Mouse (Mus musculus): ENCODE measurements around the gene Gm49388. TPM values are rescaled to one million over a fixed set of nuclear protein-coding genes. Genes with fewer than 3 reads are reported as not detected.

Gm49388 gene
- not detected in 2 replicates for polyA plus RNA-seq (2015; fragmentation: Nextera tagmentation; extraction: Ambion mirVana)

DNA sequence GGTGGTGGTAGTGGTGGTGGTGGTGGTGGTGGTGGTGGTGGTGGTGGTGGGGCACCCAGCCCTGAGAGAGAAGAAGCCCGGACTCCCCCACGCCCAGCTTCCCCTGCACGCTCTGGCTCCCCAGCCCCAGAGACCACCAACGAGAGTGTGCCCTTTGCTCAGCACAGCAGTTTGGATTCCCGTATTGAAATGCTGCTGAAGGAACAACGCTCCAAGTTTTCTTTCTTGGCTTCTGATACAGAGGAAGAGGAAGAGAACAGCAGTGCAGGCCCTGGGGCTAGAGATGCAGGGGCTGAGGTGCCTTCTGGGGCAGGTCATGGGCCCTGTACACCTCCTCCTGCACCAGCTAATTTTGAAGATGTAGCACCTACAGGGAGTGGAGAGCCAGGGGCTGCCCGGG, at the start of gene Gm49388:
Gene Gm49388 (plus strand): TSS at position 301 of the 400 bp plus-strand sequence.
- TF ChIP-seq EP300 (optimal IDR thresholded peaks at IDR 0.05) (no peak), CTCF (IDR thresholded peaks at IDR 0.05; ENCODE audit: low read depth) (no peak)
- no peak for DNase-seq (ENCODE audit: low spot score)
- Histone ChIP-seq H3K27ac (replicated peaks) (no peak within 1 kb of the TSS), H3K9ac (ENCODE audit: low read length) (no peak within 1 kb of the TSS), H3K4me3 (ENCODE audit: low read depth, low read length) (no peak within 1 kb of the TSS), H3K4me2 (replicated peaks; ENCODE audit: low read depth) (no peak within 1 kb of the TSS), H3K4me1 (replicated peaks; ENCODE audit: control insufficient read depth, insufficient read depth) (no peaks in the 10 kb centered on the region), H3K27me3 (ENCODE audit: control insufficient read depth, insufficient read depth, low read length) (no peaks in the 10 kb centered on the region), H3K9me3 (ENCODE audit: control insufficient read depth, low read length) (no peaks in the 10 kb centered on the region), H3K36me3 (ENCODE audit: control insufficient read depth, insufficient read depth, low read length) (peaks cover 32% of the 10 kb centered on the region)
- ATAC-seq (ENCODE audit: low FRiP score, low TSS enrichment) = peak; percentile 10; the same call in 1 of the 2 replicates
- 93% methylated on average over 7 of the region's 7 CpGs for WGBS

DNA sequence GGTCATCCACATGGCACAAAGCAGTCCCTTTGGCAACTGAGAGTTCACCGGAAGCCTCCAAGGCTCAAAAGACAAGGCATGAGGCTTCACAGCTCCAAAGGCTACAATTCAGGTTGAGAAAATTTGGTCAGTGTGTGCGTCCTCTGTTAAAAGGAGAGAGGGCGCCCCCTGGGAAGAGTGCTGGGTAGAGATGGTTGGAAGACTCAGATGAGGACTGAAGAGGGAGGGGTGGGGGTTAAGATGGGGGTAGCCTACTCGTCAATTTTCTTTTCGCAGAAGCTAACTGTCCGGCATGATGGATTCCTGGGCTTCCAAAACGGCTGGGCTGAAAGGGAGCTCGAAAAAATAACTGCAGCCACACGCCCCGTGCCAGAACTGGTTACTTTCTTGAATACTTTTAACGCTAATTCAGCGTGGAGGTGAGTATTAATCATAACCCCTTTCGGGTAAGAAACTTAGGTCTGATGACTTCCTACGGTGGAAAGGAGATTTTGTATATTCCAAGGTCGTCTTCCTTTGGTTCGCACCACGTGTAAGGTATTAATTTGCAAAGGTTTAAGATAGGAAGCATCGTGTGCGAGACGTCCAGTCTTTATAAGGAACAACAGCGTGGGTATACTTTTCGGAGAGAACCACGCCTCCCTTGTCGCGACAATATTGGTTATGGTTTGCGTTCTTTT, 40.9 kb upstream of the Gm49388 start, which contains the start of gene Fbxl19:
Gene Fbxl19 (plus strand): TSS at position 178 of the 680 bp plus-strand sequence.
- Histone ChIP-seq H3K27me3 (ENCODE audit: control insufficient read depth, insufficient read depth, low read length) (no peaks in the 10 kb centered on the region), H3K27ac (replicated peaks) (peak within 1 kb of the TSS; percentile 79), H3K4me3 (ENCODE audit: low read depth, low read length) (peak within 1 kb of the TSS; percentile 72), H3K4me2 (replicated peaks; ENCODE audit: low read depth) (peak within 1 kb of the TSS; percentile 97), H3K36me3 (ENCODE audit: control insufficient read depth, insufficient read depth, low read length) (no peaks in the 10 kb centered on the region; the same call in 1 of the 2 replicates), H3K4me1 (replicated peaks; ENCODE audit: control insufficient read depth, insufficient read depth) (peaks cover 4% of the 10 kb centered on the region), H3K9ac (ENCODE audit: low read length) (peak within 1 kb of the TSS; percentile 45; the same call in 1 of the 2 replicates), H3K9me3 (ENCODE audit: control insufficient read depth, low read length) (no peaks in the 10 kb centered on the region)
- ATAC-seq (ENCODE audit: low FRiP score, low TSS enrichment) (no peak), DNase-seq (ENCODE audit: low spot score) (peak; percentile 80)
- TF ChIP-seq CTCF (IDR thresholded peaks at IDR 0.05; ENCODE audit: low read depth) = peak; percentile 78
- no peak for TF ChIP-seq EP300 (optimal IDR thresholded peaks at IDR 0.05)
- WGBS = under 1% methylated on average over 26 of the region's 26 CpGs

DNA sequence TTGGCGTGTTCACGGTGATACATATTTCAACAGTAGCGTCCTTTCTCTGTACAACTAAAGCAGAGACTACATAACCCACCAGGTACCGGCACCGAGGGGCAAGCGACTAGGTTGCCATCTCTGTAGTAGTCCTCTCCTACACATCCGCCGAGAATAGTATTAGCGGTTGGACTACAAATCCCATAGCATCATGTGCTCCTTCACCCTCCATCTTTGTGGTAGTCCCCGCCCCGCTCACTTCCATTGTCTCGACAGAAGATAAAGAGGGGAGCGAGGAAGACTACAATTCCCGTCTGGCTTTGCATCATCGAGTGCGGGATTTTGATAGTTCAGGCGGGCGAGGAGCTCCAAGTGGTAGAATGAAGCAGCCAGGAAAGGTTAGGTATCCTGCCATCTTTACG, 40.2 kb upstream of the Gm49388 start:
- peaks cover 4% of the 10 kb centered on the region for H3K4me1 ChIP-seq (replicated peaks; ENCODE audit: control insufficient read depth, insufficient read depth)
- TF ChIP-seq CTCF (IDR thresholded peaks at IDR 0.05; ENCODE audit: low read depth) (no peak), EP300 (optimal IDR thresholded peaks at IDR 0.05) (no peak)
- peak overlapping the region; percentile 79 for H3K27ac ChIP-seq (replicated peaks)
- peaks cover 5% of the 10 kb centered on the region for H3K36me3 ChIP-seq (ENCODE audit: control insufficient read depth, insufficient read depth, low read length)
- DNase-seq (ENCODE audit: low spot score) = peak; percentile 94
- peak overlapping the region; percentile 45 for H3K9ac ChIP-seq (ENCODE audit: low read length)
- H3K4me2 ChIP-seq (replicated peaks; ENCODE audit: low read depth) = peak overlapping the region; percentile 97
- no peaks in the 10 kb centered on the region for H3K27me3 ChIP-seq (ENCODE audit: control insufficient read depth, insufficient read depth, low read length)
- WGBS = 0% methylated on average over 19 of the region's 19 CpGs
- peak overlapping the region; percentile 72 for H3K4me3 ChIP-seq (ENCODE audit: low read depth, low read length)
- ATAC-seq (ENCODE audit: low FRiP score, low TSS enrichment) = peak; percentile 87
- H3K9me3 ChIP-seq (ENCODE audit: control insufficient read depth, low read length) = no peaks in the 10 kb centered on the region

DNA sequence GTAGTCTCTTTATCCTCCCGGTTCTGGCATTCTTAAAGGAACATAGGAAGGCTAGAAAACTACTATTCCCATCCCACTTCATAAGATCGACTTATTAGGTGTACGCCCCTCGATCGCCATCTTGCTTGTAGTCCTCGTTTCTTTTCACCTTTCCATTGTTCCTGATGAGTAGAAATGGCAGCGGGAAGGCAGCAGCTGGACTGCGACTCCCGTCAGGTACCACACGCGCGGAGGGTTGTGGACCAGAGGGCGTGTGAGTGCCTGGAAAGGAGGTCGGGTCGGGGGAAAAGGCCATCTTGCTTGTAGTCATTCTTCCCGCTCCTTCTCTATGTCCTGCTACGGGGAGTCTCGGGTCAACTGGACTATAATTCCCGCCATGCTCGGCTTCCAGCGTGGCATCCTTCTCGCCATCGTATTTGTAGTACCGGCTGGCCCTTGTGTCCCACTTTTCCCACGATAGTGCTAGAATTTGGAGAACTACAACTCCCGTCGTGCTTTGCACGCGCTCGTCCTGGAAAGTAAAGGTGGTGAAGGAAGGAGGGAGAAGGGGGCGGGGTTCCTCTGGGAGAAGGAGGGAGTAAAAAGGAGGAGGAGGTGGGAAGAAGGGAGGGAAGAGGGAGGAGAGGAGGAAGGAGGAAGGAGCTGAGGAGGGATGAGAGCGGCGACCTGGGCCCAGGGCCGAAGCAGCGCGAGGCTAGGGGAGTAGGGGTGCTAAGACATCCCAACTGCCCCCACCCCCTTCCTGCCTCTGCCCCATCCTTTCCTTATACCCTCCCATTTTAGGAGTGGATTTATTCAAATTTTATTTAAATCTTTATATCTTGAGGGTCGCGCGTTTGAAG, 39.5 kb upstream of the Gm49388 start:
- Histone ChIP-seq H3K27me3 (ENCODE audit: control insufficient read depth, insufficient read depth, low read length) (no peaks in the 10 kb centered on the region), H3K9ac (ENCODE audit: low read length) (peak overlapping the region; percentile 76), H3K4me2 (replicated peaks; ENCODE audit: low read depth) (peak overlapping the region; percentile 97), H3K9me3 (ENCODE audit: control insufficient read depth, low read length) (no peaks in the 10 kb centered on the region), H3K27ac (replicated peaks) (peak overlapping the region; percentile 79), H3K4me1 (replicated peaks; ENCODE audit: control insufficient read depth, insufficient read depth) (peaks cover 4% of the 10 kb centered on the region), H3K36me3 (ENCODE audit: control insufficient read depth, insufficient read depth, low read length) (peaks cover 7% of the 10 kb centered on the region), H3K4me3 (ENCODE audit: low read depth, low read length) (peak overlapping the region; percentile 72)
- TF ChIP-seq CTCF (IDR thresholded peaks at IDR 0.05; ENCODE audit: low read depth) (peak; percentile 9; the same call in 1 of the 2 replicates), EP300 (optimal IDR thresholded peaks at IDR 0.05) (no peak)
- DNase-seq (ENCODE audit: low spot score) = peak; percentile 96
- ATAC-seq (ENCODE audit: low FRiP score, low TSS enrichment) = peak; percentile 95
- under 1% methylated on average over 33 of the region's 39 CpGs for WGBS

DNA sequence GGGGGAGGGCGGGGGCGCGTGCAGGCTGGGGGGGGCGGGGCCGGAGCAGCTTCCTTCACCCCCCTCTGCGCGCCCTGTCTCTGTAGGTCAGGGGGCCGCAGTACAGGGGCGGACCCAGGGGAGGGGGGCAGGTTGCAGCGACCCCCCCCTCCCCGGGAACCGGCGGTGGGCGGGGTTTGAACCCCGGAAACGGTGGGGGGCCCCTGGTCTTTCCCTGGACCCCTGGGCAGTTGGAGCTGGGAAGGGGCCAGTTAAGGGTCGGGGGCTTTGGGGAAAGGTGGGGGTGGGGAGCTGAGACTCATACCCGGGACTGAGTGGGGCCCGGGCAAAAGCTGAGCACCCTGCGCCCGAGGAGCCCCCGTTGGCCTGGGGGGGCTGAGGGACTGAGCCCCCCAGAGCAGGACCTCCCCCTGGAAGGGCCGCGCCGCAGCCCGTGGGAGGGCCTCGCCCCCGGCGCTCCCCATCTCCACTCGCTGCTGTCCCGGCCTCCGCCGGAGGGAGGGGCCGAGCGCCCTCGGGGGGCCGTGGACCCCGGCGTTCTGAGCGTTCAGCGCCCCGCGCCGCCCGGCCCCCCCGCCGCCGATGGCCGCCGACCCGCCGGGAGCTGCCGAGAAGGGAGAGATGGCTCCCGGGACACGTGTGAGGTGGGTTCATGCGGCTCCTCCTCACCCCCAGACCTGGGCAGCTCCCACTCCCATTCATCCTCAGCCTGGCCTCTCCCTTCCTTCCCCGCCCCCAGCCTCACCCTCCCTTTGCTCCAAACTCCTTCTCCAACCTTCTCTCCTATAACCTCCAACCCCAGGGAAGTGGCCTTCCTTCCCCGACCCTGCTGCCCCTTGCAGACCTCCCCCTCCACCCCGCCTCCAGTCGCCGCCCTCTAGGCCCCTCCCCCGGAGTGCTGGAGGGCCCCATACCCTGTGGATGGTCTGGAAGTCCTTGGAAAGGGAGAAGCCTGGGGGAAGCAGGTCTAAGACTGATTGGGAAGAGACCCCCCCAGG, 38.6 kb upstream of the Gm49388 start:
- under 1% methylated on average over 38 of the region's 62 CpGs for WGBS
- ATAC-seq (ENCODE audit: low FRiP score, low TSS enrichment) = no peak
- peaks cover 12% of the 10 kb centered on the region for H3K36me3 ChIP-seq (ENCODE audit: control insufficient read depth, insufficient read depth, low read length)

More for the DNA sequence above, 38.6 kb upstream of the Gm49388 start:
- Histone ChIP-seq H3K4me1 (replicated peaks; ENCODE audit: control insufficient read depth, insufficient read depth) (peaks cover 4% of the 10 kb centered on the region), H3K9ac (ENCODE audit: low read length) (peak overlapping the region; percentile 76), H3K27me3 (ENCODE audit: control insufficient read depth, insufficient read depth, low read length) (no peaks in the 10 kb centered on the region), H3K4me2 (replicated peaks; ENCODE audit: low read depth) (peak overlapping the region; percentile 97), H3K27ac (replicated peaks) (peak overlapping the region; percentile 56), H3K9me3 (ENCODE audit: control insufficient read depth, low read length) (no peaks in the 10 kb centered on the region), H3K4me3 (ENCODE audit: low read depth, low read length) (peak overlapping the region; percentile 72)
- peak; percentile 41 for DNase-seq (ENCODE audit: low spot score)
- TF ChIP-seq CTCF (IDR thresholded peaks at IDR 0.05; ENCODE audit: low read depth) (no peak), EP300 (optimal IDR thresholded peaks at IDR 0.05) (no peak)
